8 mouse cellular contexts compared by ENCODE assay signal in genomic region chr15:103285778-103286417, GRCm38 (mm10). TPM values are rescaled to one million over a fixed set of nuclear protein-coding genes. Genes with fewer than 3 reads are reported as not detected.
DNase-seq lines count a peak whose midpoint lies in the region; ATAC-seq and TF ChIP-seq lines count a peak whose summit lies in the region.

No protein-coding gene starts in this region.

- peaks cover 42% of the 10 kb centered on the region for H3K4me1 ChIP-seq in neural tube, embryonic 12.5 days
- H3K4me1 ChIP-seq in heart, embryonic 15.5 days (replicated peaks): peaks cover 21% of the 10 kb centered on the region
- peaks cover 10% of the 10 kb centered on the region for H3K4me1 ChIP-seq in liver, postnatal 0 days (ENCODE audit: insufficient read depth)
- no peaks in the 10 kb centered on the region for H3K4me1 ChIP-seq in thymus, adult 2 months (replicated peaks; ENCODE audit: control insufficient read depth, insufficient read depth, low read length)

- 88% methylated on average over 1 of the region's 1 CpGs for WGBS in neural tube, embryonic 12.5 days
- 34% methylated on average over 1 of the region's 1 CpGs for WGBS in heart, embryonic 15.5 days
- 50% methylated on average over 1 of the region's 1 CpGs for WGBS in liver, postnatal 0 days (ENCODE audit: insufficient replicate concordance)
- 39% methylated on average over 1 of the region's 1 CpGs for WGBS in thymus, adult 2 months

- TF ChIP-seq EP300 in liver, postnatal 0 days (IDR thresholded peaks at IDR 0.05; ENCODE audit: low read depth): no peak

- no peak overlapping the region for H3K4me3 ChIP-seq in neural tube, embryonic 12.5 days
- no peak overlapping the region for H3K4me3 ChIP-seq in heart, embryonic 15.5 days
- no peak overlapping the region for H3K4me3 ChIP-seq in liver, postnatal 0 days (ENCODE audit: low read depth, low read length)
- no peak overlapping the region for H3K4me3 ChIP-seq in thymus, adult 2 months (ENCODE audit: control insufficient read depth, insufficient read depth, low read length)

- peak overlapping the region; percentile 19; the same call in 1 of the 2 replicates for H3K4me2 ChIP-seq in neural tube, embryonic 12.5 days (replicated peaks)
- 0 out of 2 replicates have a peak overlapping the region, but pooled peaks have one; percentile 8 for H3K4me2 ChIP-seq in heart, embryonic 15.5 days
- no peak overlapping the region for H3K4me2 ChIP-seq in liver, postnatal 0 days (ENCODE audit: low read depth, low read length)

- no peak for DNase-seq in neural tube, embryonic 10.5 days (ENCODE audit: extremely low spot score, low spot score)
- DNase-seq in fibroblast of lung, adult 2 months (ENCODE audit: low read depth): peak; percentile 89
- peak; percentile 50 for DNase-seq in liver, postnatal 0 days
- DNase-seq in thymus, adult 2 months: no peak

- no peaks in the 10 kb centered on the region for H3K9me3 ChIP-seq in neural tube, embryonic 12.5 days
- H3K9me3 ChIP-seq in heart, embryonic 15.5 days (replicated peaks): no peaks in the 10 kb centered on the region
- no peaks in the 10 kb centered on the region for H3K9me3 ChIP-seq in liver, postnatal 0 days (ENCODE audit: low read length)

- no peaks in the 10 kb centered on the region for H3K27me3 ChIP-seq in neural tube, embryonic 12.5 days (replicated peaks)
- H3K27me3 ChIP-seq in heart, embryonic 15.5 days: no peaks in the 10 kb centered on the region
- no peaks in the 10 kb centered on the region for H3K27me3 ChIP-seq in liver, postnatal 0 days (ENCODE audit: insufficient read depth, low read length)
- no peaks in the 10 kb centered on the region for H3K27me3 ChIP-seq in thymus, adult 2 months (ENCODE audit: control insufficient read depth, insufficient read depth, low read length)

- peak overlapping the region; percentile 22; the same call in 1 of the 2 replicates for H3K27ac ChIP-seq in neural tube, embryonic 12.5 days
- H3K27ac ChIP-seq in heart, embryonic 15.5 days: peak overlapping the region; percentile 80
- no peak overlapping the region for H3K27ac ChIP-seq in liver, postnatal 0 days (ENCODE audit: low read depth)
- H3K27ac ChIP-seq in thymus, adult 2 months (ENCODE audit: control insufficient read depth, insufficient read depth, low read length): no peak overlapping the region

- H3K9ac ChIP-seq in neural tube, embryonic 12.5 days: no peak overlapping the region
- 0 out of 2 replicates have a peak overlapping the region, but pooled peaks have one; percentile 14 for H3K9ac ChIP-seq in heart, embryonic 15.5 days
- no peak overlapping the region for H3K9ac ChIP-seq in liver, postnatal 0 days (replicated peaks)

- ATAC-seq in neural tube, embryonic 12.5 days (ENCODE audit: low FRiP score, low read depth): no peak
- ATAC-seq in heart, embryonic 15.5 days (replicated peaks; ENCODE audit: insufficient number of reproducible peaks, insufficient read depth, low FRiP score, low read depth): 0 out of 2 replicates have a peak, but pooled peaks have one; percentile 43
- ATAC-seq in liver, postnatal 0 days: peak; percentile 17; the same call in 1 of the 2 replicates
- no peak for ATAC-seq in erythroblast, adult 5-6 weeks (replicated peaks; ENCODE audit: low FRiP score, poor library complexity, severe bottlenecking)
- ATAC-seq in monocyte, adult 5-6 weeks (replicated peaks; ENCODE audit: insufficient number of reproducible peaks, low FRiP score, low TSS enrichment, poor library complexity, severe bottlenecking): no peak

- H3K36me3 ChIP-seq in neural tube, embryonic 12.5 days: peaks cover 2% of the 10 kb centered on the region
- H3K36me3 ChIP-seq in heart, embryonic 15.5 days: peaks cover 8% of the 10 kb centered on the region; the same call in 1 of the 2 replicates
- H3K36me3 ChIP-seq in liver, postnatal 0 days (replicated peaks; ENCODE audit: insufficient read depth, low read length): peaks cover 22% of the 10 kb centered on the region
- H3K36me3 ChIP-seq in thymus, adult 2 months (ENCODE audit: control insufficient read depth, insufficient read depth, low read length): peaks cover 8% of the 10 kb centered on the region

- TF ChIP-seq POLR2A in thymus, adult 2 months (IDR thresholded peaks at IDR 0.05; ENCODE audit: control insufficient read depth, extremely low read depth, insufficient read depth, low read length, poor library complexity): no peak

- TF ChIP-seq CTCF in liver, postnatal 0 days (IDR thresholded peaks at IDR 0.05; ENCODE audit: low read depth): no peak
- no peak for TF ChIP-seq CTCF in thymus, adult 2 months (IDR thresholded peaks at IDR 0.05; ENCODE audit: borderline replicate concordance, control insufficient read depth, extremely low read depth, insufficient read depth, low read length, poor library complexity)

RNA-seq across cellular contexts. Expression of gene Copz1, which starts 13.4 kb away (rescaled TPM):
- 231 and 243 TPM in 2 replicates for polyA plus RNA-seq in neural tube, embryonic 12.5 days (2016; fragmentation: Nextera tagmentation; extraction: Ambion mirVana)
- polyA plus RNA-seq in heart, embryonic 15.5 days (2015; fragmentation: Nextera tagmentation; extraction: Ambion mirVana): 145 and 168 TPM in 2 replicates
- polyA plus RNA-seq in liver, postnatal 0 days (2015; fragmentation: Nextera tagmentation; extraction: Ambion mirVana): 110 and 121 TPM in 2 replicates
- 106 and 124 TPM in 2 replicates for polyA plus RNA-seq in thymus, adult 2 months (2012; rRNA removed)
- 123 and 131 TPM in 2 replicates for total RNA-seq in erythroblast, adult 5-6 weeks (2015; ENCODE audit: low replicate concordance)
- total RNA-seq in erythroblast, adult 5-6 weeks (2017; ENCODE audit: low replicate concordance): 54.0 and 56.5 TPM in 2 replicates
- total RNA-seq in monocyte, adult 5-6 weeks (2017): 47.5 to 52.5 TPM (median 50.3 TPM) in 3 replicates

RNA-seq across cellular contexts. Expression of gene Gpr84, which starts 24.5 kb away (rescaled TPM):
- polyA plus RNA-seq in neural tube, embryonic 12.5 days (2016; fragmentation: Nextera tagmentation; extraction: Ambion mirVana): 0.25 and 0.29 TPM in 2 replicates
- polyA plus RNA-seq in heart, embryonic 15.5 days (2015; fragmentation: Nextera tagmentation; extraction: Ambion mirVana): 0.11 and 0.25 TPM in 2 replicates
- 1.1 and 1.8 TPM in 2 replicates for polyA plus RNA-seq in liver, postnatal 0 days (2015; fragmentation: Nextera tagmentation; extraction: Ambion mirVana)
- 0.28 and 0.45 TPM in 2 replicates for polyA plus RNA-seq in thymus, adult 2 months (2012; rRNA removed)
- 0.96 and 2.1 TPM in 2 replicates for total RNA-seq in erythroblast, adult 5-6 weeks (2015; ENCODE audit: low replicate concordance)
- total RNA-seq in erythroblast, adult 5-6 weeks (2017; ENCODE audit: low replicate concordance): 0.70 and 1.3 TPM in 2 replicates
- 0.53 to 1.2 TPM (median 0.87 TPM) in 3 replicates for total RNA-seq in monocyte, adult 5-6 weeks (2017)

RNA-seq across cellular contexts. Expression of gene Nfe2, which starts 27.7 kb away (rescaled TPM):
- 3.2 and 4.3 TPM in 2 replicates for polyA plus RNA-seq in neural tube, embryonic 12.5 days (2016; fragmentation: Nextera tagmentation; extraction: Ambion mirVana)
- 1.9 and 5.0 TPM in 2 replicates for polyA plus RNA-seq in heart, embryonic 15.5 days (2015; fragmentation: Nextera tagmentation; extraction: Ambion mirVana)
- polyA plus RNA-seq in liver, postnatal 0 days (2015; fragmentation: Nextera tagmentation; extraction: Ambion mirVana): 85.8 and 89.1 TPM in 2 replicates
- 4.9 and 7.3 TPM in 2 replicates for polyA plus RNA-seq in thymus, adult 2 months (2012; rRNA removed)
- 449 and 473 TPM in 2 replicates for total RNA-seq in erythroblast, adult 5-6 weeks (2015; ENCODE audit: low replicate concordance)
- 629 and 671 TPM in 2 replicates for total RNA-seq in erythroblast, adult 5-6 weeks (2017; ENCODE audit: low replicate concordance)
- total RNA-seq in monocyte, adult 5-6 weeks (2017): 85.2 to 136 TPM (median 112 TPM) in 3 replicates

RNA-seq across cellular contexts. Expression of gene Hnrnpa1, which starts 45.7 kb away (rescaled TPM):
- 1,154 and 1,199 TPM in 2 replicates for polyA plus RNA-seq in neural tube, embryonic 12.5 days (2016; fragmentation: Nextera tagmentation; extraction: Ambion mirVana)
- polyA plus RNA-seq in heart, embryonic 15.5 days (2015; fragmentation: Nextera tagmentation; extraction: Ambion mirVana): 367 and 376 TPM in 2 replicates
- polyA plus RNA-seq in liver, postnatal 0 days (2015; fragmentation: Nextera tagmentation; extraction: Ambion mirVana): 126 and 151 TPM in 2 replicates
- polyA plus RNA-seq in thymus, adult 2 months (2012; rRNA removed): 155 and 178 TPM in 2 replicates
- total RNA-seq in erythroblast, adult 5-6 weeks (2015; ENCODE audit: low replicate concordance): 130 and 135 TPM in 2 replicates
- total RNA-seq in erythroblast, adult 5-6 weeks (2017; ENCODE audit: low replicate concordance): 189 and 286 TPM in 2 replicates
- total RNA-seq in monocyte, adult 5-6 weeks (2017): 482 to 520 TPM (median 483 TPM) in 3 replicates

RNA-seq across cellular contexts. Expression of gene Cbx5, which starts 46.3 kb away (rescaled TPM):
- polyA plus RNA-seq in neural tube, embryonic 12.5 days (2016; fragmentation: Nextera tagmentation; extraction: Ambion mirVana): 149 and 157 TPM in 2 replicates
- polyA plus RNA-seq in heart, embryonic 15.5 days (2015; fragmentation: Nextera tagmentation; extraction: Ambion mirVana): 80.0 and 84.2 TPM in 2 replicates
- 19.0 and 23.3 TPM in 2 replicates for polyA plus RNA-seq in liver, postnatal 0 days (2015; fragmentation: Nextera tagmentation; extraction: Ambion mirVana)
- polyA plus RNA-seq in thymus, adult 2 months (2012; rRNA removed): 34.2 and 37.0 TPM in 2 replicates
- 42.0 and 42.1 TPM in 2 replicates for total RNA-seq in erythroblast, adult 5-6 weeks (2015; ENCODE audit: low replicate concordance)
- total RNA-seq in erythroblast, adult 5-6 weeks (2017; ENCODE audit: low replicate concordance): 49.5 and 57.4 TPM in 2 replicates
- 13.2 to 43.8 TPM (median 33.9 TPM) in 3 replicates for total RNA-seq in monocyte, adult 5-6 weeks (2017)

Comparison
In these comparisons a context has a peak if more than half of its experiments do, and no peak if none do; other contexts are left out.
1. ATAC-seq: peak in heart, embryonic 15.5 days (single experiment) and liver, postnatal 0 days (single experiment); none in neural tube, embryonic 12.5 days (single experiment), erythroblast, adult 5-6 weeks (single experiment) and monocyte, adult 5-6 weeks (single experiment).
2. H3K27ac ChIP-seq: peak in neural tube, embryonic 12.5 days (single experiment) and heart, embryonic 15.5 days (single experiment); none in liver, postnatal 0 days (single experiment) and thymus, adult 2 months (single experiment).
3. DNase-seq: peak in fibroblast of lung, adult 2 months (single experiment) and liver, postnatal 0 days (single experiment); none in neural tube, embryonic 10.5 days (single experiment) and thymus, adult 2 months (single experiment).
4. RNA of gene Nfe2, which starts 27.7 kb away (polyA plus RNA-seq): 85.8 to 89.1 TPM in liver, postnatal 0 days; 4.9 to 7.3 TPM in thymus, adult 2 months, 3.2 to 4.3 TPM in neural tube, embryonic 12.5 days and 1.9 to 5.0 TPM in heart, embryonic 15.5 days; every median in the first group is over 10 times any median in the second.